Mouse (Mus musculus): Measurements from ENCODE around the gene Mrps30. TPM values are rescaled to one million over a fixed set of nuclear protein-coding genes. Genes with fewer than 3 reads are reported as not detected.
"Not testable (repeated sequence)": the region's sequence is repeated elsewhere in the genome, so short reads cannot be mapped to it uniquely, and the experiment has no call there.

Mrps30 gene
- polyA plus RNA-seq (2012; rRNA removed), result 12.6 and 13.9 TPM in 2 replicates

- peak; percentile 77 for DNase-seq (ENCODE audit: low read depth)
Observed at GRCm38 (mm10) chr13:118386511-118387447, at the start of gene Mrps30, which contains the start of gene B430218F22Rik. TSS of gene Mrps30 (minus strand) at chr13:118387252. TSS of gene B430218F22Rik (plus strand) at chr13:118386630.

GRCm38 (mm10) chr13:118420847-118421246, 33.8 kb upstream of the Mrps30 start:
- DNase-seq (ENCODE audit: low read depth), result no peak

- no peak for DNase-seq (ENCODE audit: low read depth)
Observed at GRCm38 (mm10) chr13:118420408-118420807, 33.4 kb upstream of the Mrps30 start.

- DNase-seq (ENCODE audit: low read depth), result no peak
Observed at GRCm38 (mm10) chr13:118418163-118418562, 31.1 kb upstream of the Mrps30 start.

- no peak for DNase-seq (ENCODE audit: low read depth)
Observed at GRCm38 (mm10) chr13:118411297-118411992, 24.4 kb upstream of the Mrps30 start.

GRCm38 (mm10) chr13:118403544-118403943, 16.5 kb upstream of the Mrps30 start:
- DNase-seq (ENCODE audit: low read depth), result no peak

GRCm38 (mm10) chr13:118400340-118400739, 13.3 kb upstream of the Mrps30 start:
- no peak for DNase-seq (ENCODE audit: low read depth)

- no peak for DNase-seq (ENCODE audit: low read depth)
Observed at GRCm38 (mm10) chr13:118395803-118396202, 8.8 kb upstream of the Mrps30 start.

GRCm38 (mm10) chr13:118387448-118387801, 373 bp upstream of the Mrps30 start:
- DNase-seq (ENCODE audit: low read depth), result not testable (repeated sequence)

- no peak for DNase-seq (ENCODE audit: low read depth)
Observed at GRCm38 (mm10) chr13:118380381-118380780, 6.7 kb downstream of the Mrps30 start.

- DNase-seq (ENCODE audit: low read depth), result no peak
Observed at GRCm38 (mm10) chr13:118379155-118379554, 7.9 kb downstream of the Mrps30 start.

GRCm38 (mm10) chr13:118372871-118373270, 14.2 kb downstream of the Mrps30 start:
- DNase-seq (ENCODE audit: low read depth), result no peak

- DNase-seq (ENCODE audit: low read depth), result no peak
Observed at GRCm38 (mm10) chr13:118365774-118366173, 21.3 kb downstream of the Mrps30 start.

- no peak for DNase-seq (ENCODE audit: low read depth)
Observed at GRCm38 (mm10) chr13:118363342-118363741, 23.7 kb downstream of the Mrps30 start.

GRCm38 (mm10) chr13:118350870-118351269, 36.2 kb downstream of the Mrps30 start:
- DNase-seq (ENCODE audit: low read depth), result no peak

- no peak for DNase-seq (ENCODE audit: low read depth)
Observed at GRCm38 (mm10) chr13:118350257-118350656, 36.8 kb downstream of the Mrps30 start.

Other genes with a start within 250 kb of the Mrps30 start
- 0.11 and 0.18 TPM in 2 replicates for gene B430218F22Rik, start 622 bp downstream of the Mrps30 start, polyA plus RNA-seq (2012; rRNA removed)

All from gonadal fat pad, adult 2 months (tissue).